Mouse (Mus musculus): ENCODE data around the gene Col6a2.

Col6a2 gene

DNA sequence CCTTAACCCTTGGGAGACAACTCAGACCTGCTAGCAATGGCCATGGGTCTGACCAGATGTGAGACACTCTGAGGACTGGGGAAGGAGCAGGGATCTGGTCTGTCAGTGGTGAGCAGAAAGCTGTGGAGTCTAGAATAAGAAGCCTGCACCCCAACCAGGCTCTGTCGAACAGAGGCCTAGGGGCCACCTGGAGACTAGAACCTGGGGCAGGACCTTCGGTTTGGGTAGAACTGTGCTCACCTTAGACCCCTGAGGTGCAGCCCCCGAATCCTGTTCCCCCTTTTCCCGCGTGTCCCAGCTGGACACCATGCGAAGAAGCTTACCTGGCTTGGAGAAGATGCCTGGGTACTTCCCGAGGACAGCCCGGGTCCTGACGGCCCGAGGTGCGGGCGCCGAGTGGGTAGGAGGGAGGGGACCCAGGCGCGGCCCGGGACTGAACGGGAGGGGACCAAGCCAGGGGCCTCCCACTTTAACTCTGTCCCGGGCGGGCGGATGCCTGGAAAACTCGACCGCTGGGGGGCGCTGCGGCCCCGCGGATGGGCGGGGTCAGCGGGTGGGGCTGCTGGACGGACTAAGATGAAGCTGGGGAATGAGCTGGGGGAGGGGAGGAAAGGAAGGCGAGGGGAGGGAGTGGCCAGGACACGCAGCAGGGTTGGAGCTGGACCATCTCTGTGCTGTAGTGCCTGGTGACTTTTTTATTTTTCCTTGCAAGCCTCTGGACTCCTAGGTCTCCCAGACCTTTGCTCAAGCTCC is at the start of gene Col6a2:
Gene Col6a2, minus strand, starts transcription at position 703 of the 753 bp plus-strand sequence.
- peak; percentile 52 for DNase-seq (ENCODE audit: low read depth)

DNA sequence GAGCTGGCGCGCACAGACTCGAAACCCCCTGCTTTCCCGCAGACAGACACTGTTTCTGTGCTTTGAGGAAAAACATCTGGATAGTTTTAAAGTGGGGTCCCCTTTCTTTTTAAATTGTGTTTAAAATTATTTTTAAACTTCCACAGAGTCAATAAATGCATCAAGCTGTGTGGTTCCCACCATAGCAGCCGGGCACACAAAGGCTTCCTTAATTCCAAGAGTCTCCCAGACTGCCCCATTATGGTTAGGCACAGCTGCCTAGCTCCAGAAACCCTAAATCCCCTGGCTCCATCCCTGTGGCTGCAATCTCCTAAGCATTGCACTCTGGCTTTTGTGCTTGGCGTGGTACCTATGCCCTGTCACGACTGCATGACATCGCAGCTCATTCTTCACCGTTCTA is 48.5 kb upstream of the Col6a2 start:
- no peak for DNase-seq (ENCODE audit: low read depth)

GRCm38 (mm10) chr10:76668947-76669284 is 45.5 kb upstream of the Col6a2 start:
- DNase-seq (ENCODE audit: low read depth), result no peak

DNA sequence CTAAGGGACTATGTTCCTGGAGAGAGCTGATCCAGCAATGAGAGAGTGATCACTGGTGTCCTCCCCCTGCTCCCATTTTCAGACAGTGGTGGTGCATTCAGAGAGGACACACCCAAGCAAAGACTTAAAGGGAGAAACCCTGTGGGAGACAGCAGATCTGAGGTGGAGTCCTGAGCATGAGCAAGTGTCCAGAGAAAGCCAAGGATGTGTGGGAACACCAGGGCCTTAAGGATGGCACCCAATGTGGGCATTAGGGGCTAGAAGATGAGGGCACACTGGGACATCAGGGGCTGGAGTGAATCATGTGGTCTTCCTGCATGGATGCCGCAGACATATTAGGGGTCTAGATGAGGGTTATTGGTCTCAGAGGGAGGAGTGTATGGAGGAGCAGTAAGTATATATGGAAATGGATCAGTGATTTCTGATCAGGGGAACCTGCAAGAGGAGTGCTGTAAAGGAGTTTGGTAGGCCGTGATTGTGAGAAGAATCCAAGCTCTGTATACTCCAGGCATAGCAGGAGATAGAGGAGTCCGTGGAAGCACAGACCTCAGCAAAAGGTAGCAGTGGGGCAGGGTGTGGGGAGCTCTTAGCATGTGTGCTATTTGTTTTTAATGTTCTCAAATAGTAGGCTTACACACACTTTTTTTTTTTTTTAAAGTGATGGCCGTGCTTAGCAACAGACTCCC is 45.0 kb upstream of the Col6a2 start:
- no peak for DNase-seq (ENCODE audit: low read depth)

GRCm38 (mm10) chr10:76667197-76667805 is 43.9 kb upstream of the Col6a2 start:
- DNase-seq (ENCODE audit: low read depth), result no peak

- no peak for DNase-seq (ENCODE audit: low read depth)
Observed at GRCm38 (mm10) chr10:76665551-76665950, 42.1 kb upstream of the Col6a2 start.

GRCm38 (mm10) chr10:76664156-76665115 is 41.0 kb upstream of the Col6a2 start:
- no peak for DNase-seq (ENCODE audit: low read depth)

- DNase-seq (ENCODE audit: low read depth), result no peak
Observed at GRCm38 (mm10) chr10:76653345-76654336, 30.2 kb upstream of the Col6a2 start.

DNA sequence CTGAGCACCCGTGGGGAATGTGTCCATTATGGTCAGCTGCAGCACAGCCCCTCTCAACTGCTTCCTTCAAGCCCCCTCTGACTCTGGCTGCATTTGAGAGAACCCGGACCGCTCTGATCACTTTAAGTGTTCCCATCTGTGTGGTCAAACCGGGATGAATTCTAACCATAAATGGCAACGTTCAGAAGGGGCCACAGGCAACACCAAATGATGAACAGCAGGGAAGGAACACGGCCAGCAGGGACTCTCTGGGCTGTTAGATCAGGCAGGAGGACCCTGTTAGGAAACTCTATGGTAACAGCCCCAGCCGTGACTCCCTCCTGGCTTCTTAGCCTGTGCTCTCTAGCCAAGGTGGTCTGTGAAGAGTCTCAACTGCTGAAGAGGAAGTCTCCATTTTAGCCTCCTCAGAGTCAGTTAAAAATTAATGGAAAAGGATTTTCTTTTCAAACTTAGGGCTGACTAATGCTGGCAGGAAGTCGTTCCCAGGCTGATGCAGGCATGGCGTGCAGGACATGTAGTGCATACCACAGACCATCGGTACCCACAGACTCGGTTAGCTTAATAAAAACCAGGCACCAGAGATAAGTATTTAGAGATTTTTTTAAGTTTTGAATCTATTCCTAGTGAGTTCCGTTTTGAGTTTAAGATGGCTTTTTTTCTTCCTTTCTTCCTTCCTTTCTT is 27.4 kb upstream of the Col6a2 start:
- DNase-seq (ENCODE audit: low read depth), result no peak

GRCm38 (mm10) chr10:76648738-76649137 is 25.3 kb upstream of the Col6a2 start:
- DNase-seq (ENCODE audit: low read depth), result no peak

DNA sequence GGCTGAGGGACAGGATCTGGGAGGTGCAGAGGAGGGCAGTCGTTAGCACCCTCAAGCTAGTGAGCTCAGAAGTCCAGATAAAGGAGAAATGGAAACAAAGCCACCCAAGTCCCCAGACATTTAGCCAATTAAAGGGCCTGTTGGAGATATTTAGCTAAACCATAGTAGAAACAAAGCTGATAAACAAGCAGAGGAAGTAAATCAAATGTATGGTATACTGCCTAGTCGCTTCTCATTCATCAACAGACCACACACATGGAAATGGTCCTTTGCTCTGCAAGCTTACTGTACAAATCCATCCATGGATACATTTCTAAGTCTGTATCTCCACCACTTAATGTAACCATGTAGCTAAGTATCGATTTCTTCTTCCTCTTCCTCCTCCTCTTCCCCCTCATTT is 24.0 kb upstream of the Col6a2 start:
- no peak for DNase-seq (ENCODE audit: low read depth)

GRCm38 (mm10) chr10:76645686-76646085 is 22.3 kb upstream of the Col6a2 start:
- DNase-seq (ENCODE audit: low read depth), result no peak

- no peak for DNase-seq (ENCODE audit: low read depth)
Observed at GRCm38 (mm10) chr10:76645066-76645465, 21.6 kb upstream of the Col6a2 start.

DNA sequence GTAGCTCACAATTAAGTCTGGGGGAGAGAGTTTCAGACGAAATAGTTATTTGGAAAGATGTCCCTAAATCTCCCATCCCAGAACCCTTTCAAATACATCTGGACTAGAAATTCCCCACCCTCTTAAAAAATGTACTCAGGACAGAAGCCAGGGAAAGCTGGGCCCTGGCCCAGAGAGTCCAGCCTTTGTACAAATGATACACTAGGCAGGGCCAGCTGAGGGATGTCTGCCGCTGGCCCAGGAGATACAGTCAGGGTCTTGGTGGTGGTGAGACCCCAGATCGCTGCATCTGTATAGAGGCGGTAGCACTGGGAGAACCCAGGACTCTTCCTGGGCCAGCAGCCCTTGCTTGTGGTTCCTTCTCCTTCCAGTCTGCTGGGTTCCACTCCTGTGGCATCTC is 20.6 kb upstream of the Col6a2 start:
- no peak for DNase-seq (ENCODE audit: low read depth)

DNA sequence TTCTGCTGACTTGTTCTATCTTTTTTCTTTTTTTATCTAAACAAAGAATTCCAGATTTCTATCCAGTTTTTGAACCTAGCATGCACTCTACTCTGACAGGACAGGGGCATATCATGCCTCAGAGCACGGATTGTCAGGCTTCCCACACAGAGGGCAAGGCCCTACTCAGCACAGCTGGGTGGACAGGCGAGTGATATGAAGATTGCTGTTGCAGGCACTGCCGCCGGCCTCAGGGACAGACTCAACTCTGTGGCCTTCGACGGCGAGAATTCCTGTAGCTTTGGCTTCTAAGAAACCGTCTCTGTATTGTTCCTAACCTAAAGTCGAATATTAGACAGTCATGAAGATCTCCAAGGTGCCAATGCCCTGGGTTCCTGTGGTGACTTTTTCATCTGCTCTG is 20.0 kb upstream of the Col6a2 start:
- no peak for DNase-seq (ENCODE audit: low read depth)

GRCm38 (mm10) chr10:76642628-76643434 is 19.4 kb upstream of the Col6a2 start:
- no peak for DNase-seq (ENCODE audit: low read depth)

GRCm38 (mm10) chr10:76641894-76642627 is 18.6 kb upstream of the Col6a2 start:
- DNase-seq (ENCODE audit: low read depth), result no peak

DNA sequence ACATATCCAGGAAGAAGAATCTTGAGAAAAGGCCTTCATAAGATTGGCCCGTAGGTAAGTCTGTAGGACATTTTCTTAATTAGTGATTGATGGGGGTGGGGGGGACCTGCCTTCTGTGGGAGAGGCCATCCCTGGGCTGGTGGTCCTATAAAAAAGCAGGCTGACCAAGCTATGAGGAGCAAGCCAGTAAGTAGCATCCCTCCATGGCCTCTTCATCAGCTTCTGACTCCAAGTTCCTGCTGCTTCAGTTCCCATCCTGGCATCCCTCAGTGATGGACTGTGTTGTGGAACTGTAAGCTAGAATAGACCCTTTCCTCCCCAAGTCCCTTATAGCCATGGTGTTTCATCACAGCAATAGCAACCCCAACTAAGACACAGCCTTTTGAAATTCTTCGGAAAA is 16.5 kb upstream of the Col6a2 start:
- DNase-seq (ENCODE audit: low read depth), result no peak

DNA sequence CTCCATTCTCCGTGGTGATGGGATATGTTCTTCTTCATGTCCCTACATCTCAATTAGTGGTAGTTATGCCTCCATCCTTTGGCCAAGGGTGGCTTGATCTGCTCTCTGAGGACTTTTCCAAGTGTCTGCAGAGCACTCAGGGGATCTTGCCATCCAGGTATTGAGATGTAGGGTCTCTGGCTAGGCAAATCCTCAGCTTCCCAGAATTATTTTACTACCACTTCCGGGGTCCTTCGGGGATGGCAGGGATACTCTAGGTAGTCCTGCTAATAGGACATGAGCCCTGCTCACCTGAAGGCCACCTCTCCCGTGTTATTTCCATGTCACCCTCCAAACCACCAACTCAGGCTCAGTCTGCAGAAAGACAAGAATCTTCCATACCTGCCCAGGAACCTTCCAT is 13.2 kb upstream of the Col6a2 start:
- DNase-seq (ENCODE audit: low read depth), result no peak

Data from induced T-regulatory cell, adult 2 months (primary cell).